Mouse (Mus musculus) MEL (cell line): ENCODE measurements at regions not wholly inside any gene's neighbourhood (a gene's known extent, or its start where the extent isn't known, plus 50 kb on each side); places are given as distances from the start of the nearest gene placed in this dataset.

ENCODE experiments used
- DNase-seq: peaks from one replicate; pipeline ENCODE4 v3.0.0; 2011; ENCODE audit warnings: low read depth, low spot score
- H3K27ac ChIP-seq: 2 replicates; pipeline ENCODE4 v1.5.1; 2012; ENCODE audit warnings: low read depth, mild to moderate bottlenecking, control low read depth, low read length, moderate library complexity; ENCODE audit not compliant: control insufficient read depth
- H3K27me3 ChIP-seq, 2 experiments: fragments of 150-350 bp in 1 of 2; sonication (generic) in 1 of 2; 2 replicates each; pipeline ENCODE4 v1.6.1; 2012; ENCODE audit warnings: low read length in 2 of 2, mild to moderate bottlenecking in 2 of 2, improper control_type of control experiment in 1 of 2, moderate library complexity in 1 of 2; ENCODE audit not compliant: insufficient read depth in 2 of 2, control insufficient read depth in 1 of 2
- H3K36me3 ChIP-seq, 2 experiments: 2 replicates each; pipeline ENCODE4 v1.6.1; 2012 to 2014; ENCODE audit warnings: low read length in 2 of 2, improper control_type of control experiment in 1 of 2, inconsistent platforms in 1 of 2, mild to moderate bottlenecking in 1 of 2; ENCODE audit not compliant: insufficient read depth in 2 of 2, control insufficient read depth in 1 of 2
- H3K4me1 ChIP-seq, 2 experiments: fragments of 150-350 bp in 1 of 2; sonication (generic) in 1 of 2; 2 replicates each; pipeline ENCODE4 v1.6.1; 2012; ENCODE audit warnings: low read length in 2 of 2, improper control_type of control experiment in 1 of 2, mild to moderate bottlenecking in 1 of 2; ENCODE audit not compliant: insufficient read depth in 2 of 2, control insufficient read depth in 1 of 2
- H3K4me3 ChIP-seq, 2 experiments: fragments of 150-350 bp in 1 of 2; sonication (generic) in 1 of 2; 2 replicates each; pipeline ENCODE4 v1.5.1; 2012; ENCODE audit warnings: low read depth in 2 of 2, low read length in 2 of 2, mild to moderate bottlenecking in 2 of 2, moderate library complexity in 2 of 2, control low read depth in 1 of 2, improper control_type of control experiment in 1 of 2; ENCODE audit not compliant: control insufficient read depth in 1 of 2, insufficient read depth in 1 of 2
- H3K79me2 ChIP-seq: 2 replicates; pipeline ENCODE4 v1.6.1; 2012; ENCODE audit warnings: mild to moderate bottlenecking, low read length, moderate library complexity; ENCODE audit not compliant: control insufficient read depth, poor library complexity, insufficient read depth
- H3K9ac ChIP-seq: 2 replicates; pipeline ENCODE4 v1.6.1; 2012; ENCODE audit warnings: low read depth, mild to moderate bottlenecking, control low read depth, low read length, moderate library complexity; ENCODE audit not compliant: control insufficient read depth, poor library complexity, severe bottlenecking
- H3K9me3 ChIP-seq: fragments of 150-350 bp; sonication (generic); replicated peaks from 2 replicates; pipeline ENCODE4 v1.6.1; 2012; ENCODE audit warnings: mild to moderate bottlenecking, low read length, improper control_type of control experiment, moderate library complexity; ENCODE audit not compliant: insufficient read depth
- BHLHE40 ChIP-seq: IDR thresholded peaks from 2 replicates; pipeline ENCODE4 v1.6.1; 2012; ENCODE audit warnings: low read depth, mild to moderate bottlenecking, inconsistent platforms, low read length, improper control_type of control experiment, borderline replicate concordance
- CTCF ChIP-seq, 3 experiments: IDR thresholded peaks in 2 of 3; conservative IDR thresholded peaks in 1 of 3; 2 replicates each; pipeline ENCODE4 v1.5.1; 2011 to 2012; ENCODE audit warnings: low read length in 3 of 3, low read depth in 2 of 3, mild to moderate bottlenecking in 2 of 3, improper control_type of control experiment in 1 of 3, inconsistent platforms in 1 of 3, mixed read lengths in 1 of 3, moderate library complexity in 1 of 3; ENCODE audit not compliant: control insufficient read depth in 1 of 3, insufficient read depth in 1 of 3, poor library complexity in 1 of 3, severe bottlenecking in 1 of 3
- EP300 ChIP-seq, 2 experiments: IDR thresholded peaks; 2 replicates each; pipeline ENCODE4 v1.6.1; 2011; ENCODE audit warnings: improper control_type of control experiment in 2 of 2, low read length in 2 of 2, low read depth in 1 of 2, mild to moderate bottlenecking in 1 of 2
- HCFC1 ChIP-seq: IDR thresholded peaks from 2 replicates; pipeline ENCODE4 v1.6.1; 2012; ENCODE audit warnings: low read depth, mild to moderate bottlenecking, inconsistent platforms, low read length, improper control_type of control experiment, moderate library complexity
- MAFK ChIP-seq: IDR thresholded peaks from 2 replicates; pipeline ENCODE4 v1.6.1; 2011; ENCODE audit warnings: low read depth, mild to moderate bottlenecking, low read length, improper control_type of control experiment, borderline replicate concordance
- MAX ChIP-seq: IDR thresholded peaks from 2 replicates; pipeline ENCODE4 v1.6.1; 2011; ENCODE audit warnings: low read length, improper control_type of control experiment
- MXI1 ChIP-seq: IDR thresholded peaks from 2 replicates; pipeline ENCODE4 v1.6.1; 2011; ENCODE audit warnings: mild to moderate bottlenecking, low read depth, low read length, improper control_type of control experiment
- MYC ChIP-seq: IDR thresholded peaks from 2 replicates; pipeline ENCODE4 v1.6.1; 2011; ENCODE audit warnings: low read depth, mild to moderate bottlenecking, low read length, improper control_type of control experiment, moderate library complexity
- NELFE ChIP-seq: IDR thresholded peaks from 2 replicates; pipeline ENCODE4 v1.6.1; 2011; ENCODE audit warnings: low read depth, low read length, improper control_type of control experiment
- POLR2A ChIP-seq, 2 experiments: IDR thresholded peaks; 2 replicates each; pipeline ENCODE4 v1.6.1; 2011 to 2012; ENCODE audit warnings: low read length in 2 of 2, mild to moderate bottlenecking in 2 of 2, control low read depth in 1 of 2, improper control_type of control experiment in 1 of 2, low read depth in 1 of 2, moderate library complexity in 1 of 2; ENCODE audit not compliant: control insufficient read depth in 1 of 2, insufficient read depth in 1 of 2, poor library complexity in 1 of 2
- POLR2AphosphoS2 ChIP-seq: IDR thresholded peaks from 2 replicates; pipeline ENCODE4 v1.6.1; 2011; ENCODE audit warnings: low read length, improper control_type of control experiment
- POLR2AphosphoS5 ChIP-seq: IDR thresholded peaks from 2 replicates; pipeline ENCODE4 v1.6.1; 2012; ENCODE audit warnings: low read depth, borderline replicate concordance, mild to moderate bottlenecking, inconsistent platforms, low read length, moderate library complexity, mixed read lengths
- RAD21 ChIP-seq: IDR thresholded peaks from 2 replicates; pipeline ENCODE4 v1.6.1; 2011; ENCODE audit warnings: mild to moderate bottlenecking, low read depth, low read length, improper control_type of control experiment
- SMC3 ChIP-seq: IDR thresholded peaks from 2 replicates; pipeline ENCODE4 v1.6.1; 2011; ENCODE audit warnings: low read depth, low read length, improper control_type of control experiment
- TBP ChIP-seq: IDR thresholded peaks from 2 replicates; pipeline ENCODE4 v1.8.0; 2011; ENCODE audit warnings: low read depth, low read length, improper control_type of control experiment
- TCF12 ChIP-seq: IDR thresholded peaks from 2 replicates; pipeline ENCODE4 v1.6.1; 2014; ENCODE audit warnings: low read depth, mild to moderate bottlenecking, inconsistent platforms, low read length, improper control_type of control experiment, moderate library complexity
- UBTF ChIP-seq: IDR thresholded peaks from 2 replicates; pipeline ENCODE4 v1.6.1; 2012; ENCODE audit warnings: low read depth, mild to moderate bottlenecking, inconsistent platforms, low read length, improper control_type of control experiment, moderate library complexity, borderline replicate concordance; ENCODE audit not compliant: insufficient read depth
- USF1 ChIP-seq: IDR thresholded peaks from 2 replicates; pipeline ENCODE4 v1.6.1; 2014; ENCODE audit warnings: low read depth, mild to moderate bottlenecking, inconsistent platforms, low read length, improper control_type of control experiment, moderate library complexity
- USF2 ChIP-seq, 2 experiments: IDR thresholded peaks; 2 replicates each; pipeline ENCODE4 v1.6.1; 2011 to 2012; ENCODE audit warnings: improper control_type of control experiment in 2 of 2, low read length in 2 of 2, borderline replicate concordance in 1 of 2, inconsistent platforms in 1 of 2, low read depth in 1 of 2, mild to moderate bottlenecking in 1 of 2; ENCODE audit not compliant: insufficient read depth in 1 of 2
- ZC3H11A ChIP-seq: IDR thresholded peaks from 2 replicates; pipeline ENCODE4 v1.6.1; 2012; ENCODE audit warnings: low read depth, mild to moderate bottlenecking, inconsistent platforms, low read length, improper control_type of control experiment
- ZKSCAN1 ChIP-seq: IDR thresholded peaks from 2 replicates; pipeline ENCODE4 v1.6.1; 2012; ENCODE audit warnings: low read depth, mild to moderate bottlenecking, inconsistent platforms, low read length, improper control_type of control experiment, moderate library complexity
- ZNF384 ChIP-seq: IDR thresholded peaks from 2 replicates; pipeline ENCODE4 v1.6.1; 2012; ENCODE audit warnings: low read depth, mild to moderate bottlenecking, inconsistent platforms, low read length, improper control_type of control experiment

DNA sequence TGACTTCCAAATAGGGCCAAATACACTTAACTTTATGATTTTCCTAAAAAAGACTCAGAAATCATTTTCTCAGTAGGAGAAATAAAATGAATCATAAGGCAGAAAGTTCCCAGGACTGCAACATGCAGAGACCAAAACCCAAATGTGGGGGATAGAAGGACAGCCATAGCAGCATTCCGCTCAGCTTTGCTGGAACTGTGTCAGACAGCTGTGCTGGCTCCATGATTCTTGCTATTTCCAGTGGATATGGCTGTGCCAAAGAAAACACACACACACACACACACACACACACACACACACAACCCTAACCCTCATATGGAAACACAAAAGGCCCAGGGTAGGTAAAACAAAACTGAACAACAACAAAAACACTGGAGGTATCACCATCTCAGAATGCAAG, 78.6 kb upstream of the Tgm3 start:
- Histone ChIP-seq H3K36me3 (no peaks in the 10 kb centered on the region), H3K27me3 (peaks cover 0 to 3% of the 10 kb centered on the region in 2 experiments; a peak in 1 of 4 replicates), H3K27ac (no peak overlapping the region), H3K4me3 (no peak overlapping the region), H3K79me2 (no peaks in the 10 kb centered on the region), H3K4me1 (no peaks in the 10 kb centered on the region), H3K9ac (no peak overlapping the region), H3K9me3 (no peaks in the 10 kb centered on the region)
- TF ChIP-seq ZC3H11A (no peak), USF2 (IDR thresholded peaks at IDR 0.05; ENCODE audit: borderline replicate concordance in 1 of 2, insufficient read depth in 1 of 2, low read depth in 1 of 2, low read length in 2 of 2) (no peak), POLR2A (IDR thresholded peaks at IDR 0.05; ENCODE audit: control insufficient read depth in 1 of 2, insufficient read depth in 1 of 2, low read depth in 1 of 2, low read length in 2 of 2, poor library complexity in 1 of 2) (no peak), POLR2AphosphoS5 (no peak), POLR2AphosphoS2 (no peak), NELFE (no peak), TCF12 (no peak), UBTF (no peak), MXI1 (no peak), ZKSCAN1 (no peak), CTCF (IDR thresholded peaks at IDR 0.05 in 2 of 3, conservative IDR thresholded peaks at IDR 0.05 in 1 of 3; ENCODE audit: control insufficient read depth in 1 of 3, insufficient read depth in 1 of 3, low read depth in 2 of 3, low read length in 3 of 3, poor library complexity in 1 of 3, severe bottlenecking in 1 of 3) (no peak)
- DNase-seq, result no peak

- Histone ChIP-seq H3K4me1 (no peaks in the 10 kb centered on the region), H3K27ac (no peak overlapping the region), H3K9me3 (no peaks in the 10 kb centered on the region), H3K4me3 (no peak overlapping the region), H3K27me3 (no peaks in the 10 kb centered on the region; a peak in 3 of 4 replicates), H3K79me2 (no peaks in the 10 kb centered on the region), H3K9ac (no peak overlapping the region), H3K36me3 (no peaks in the 10 kb centered on the region)
- no peak for DNase-seq
- TF ChIP-seq EP300 (IDR thresholded peaks at IDR 0.05; ENCODE audit: low read depth in 1 of 2, low read length in 2 of 2) (no peak), USF2 (IDR thresholded peaks at IDR 0.05; ENCODE audit: borderline replicate concordance in 1 of 2, insufficient read depth in 1 of 2, low read depth in 1 of 2, low read length in 2 of 2) (no peak), MYC (no peak), BHLHE40 (no peak), USF1 (no peak), ZC3H11A (no peak), TCF12 (no peak), POLR2A (IDR thresholded peaks at IDR 0.05; ENCODE audit: control insufficient read depth in 1 of 2, insufficient read depth in 1 of 2, low read depth in 1 of 2, low read length in 2 of 2, poor library complexity in 1 of 2) (no peak), SMC3 (no peak), RAD21 (no peak), MAX (no peak), MAFK (no peak), HCFC1 (no peak), TBP (no peak), ZNF384 (no peak)
These were observed 69.3 kb upstream of the Tgm3 start for GRCm38 (mm10) chr2:129942824-129943223.
